Mouse (Mus musculus): ENCODE data around the gene Zfp36l1.

The Zfp36l1 gene

DNA sequence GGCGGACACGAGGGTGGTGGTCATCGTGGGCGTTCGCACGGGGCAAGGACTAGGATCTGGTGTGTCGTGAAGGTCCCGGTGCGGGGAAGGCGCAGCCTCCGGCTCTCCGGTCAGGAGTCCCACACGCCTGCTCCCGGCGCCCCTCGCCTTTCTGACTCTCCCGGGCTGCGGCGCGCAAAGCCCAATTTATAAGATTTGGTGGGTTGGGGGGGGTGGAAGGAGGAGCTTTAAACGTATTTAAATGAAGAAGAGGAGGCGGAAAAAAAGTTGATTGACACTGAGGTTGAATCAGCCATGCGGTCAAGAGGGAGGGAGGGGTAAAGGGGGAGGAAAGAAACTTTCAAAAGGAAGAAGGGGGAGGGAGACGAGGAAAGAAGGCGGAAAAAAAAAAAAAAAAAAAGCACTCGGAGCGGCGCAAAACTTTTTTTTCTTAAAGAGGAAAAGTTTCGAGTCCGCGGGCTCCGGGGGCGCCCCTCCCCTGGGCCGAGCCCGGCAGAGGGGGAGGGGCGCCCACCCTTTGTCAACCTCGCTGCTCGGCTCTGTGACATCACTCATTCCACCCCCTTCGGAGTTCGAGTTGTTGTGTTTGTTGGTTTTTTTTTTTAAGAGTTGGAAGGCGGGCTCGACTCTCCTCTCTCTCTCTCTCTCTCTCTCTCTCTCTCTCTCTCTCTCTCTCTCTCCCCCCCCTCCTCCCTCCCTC is at the start of gene Zfp36l1:
Gene Zfp36l1 (minus strand): TSS at position 162 of the 700 bp plus-strand sequence.
- DNase-seq (ENCODE audit: low read depth): peak; percentile 100

DNA sequence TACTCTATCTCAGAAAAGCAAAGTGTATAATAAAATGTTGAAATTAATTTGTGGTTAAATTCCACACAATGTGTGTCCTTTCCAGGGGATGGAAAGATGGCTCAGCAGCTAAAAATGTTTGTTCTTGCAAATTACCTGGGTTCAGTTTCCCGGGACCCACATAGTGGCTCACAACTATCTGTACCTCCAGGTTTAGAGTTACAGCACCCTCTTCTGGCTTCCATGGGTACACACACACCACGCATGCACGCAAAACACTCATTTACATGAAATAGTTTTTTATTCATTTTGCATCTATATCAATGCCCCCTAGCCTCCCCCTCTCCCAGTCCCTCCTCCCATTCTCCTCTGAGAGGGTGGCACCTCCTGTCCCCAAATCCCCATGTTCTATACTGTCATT is 49.6 kb upstream of the Zfp36l1 start:
- peak; percentile 28 for DNase-seq (ENCODE audit: low read depth)

DNA sequence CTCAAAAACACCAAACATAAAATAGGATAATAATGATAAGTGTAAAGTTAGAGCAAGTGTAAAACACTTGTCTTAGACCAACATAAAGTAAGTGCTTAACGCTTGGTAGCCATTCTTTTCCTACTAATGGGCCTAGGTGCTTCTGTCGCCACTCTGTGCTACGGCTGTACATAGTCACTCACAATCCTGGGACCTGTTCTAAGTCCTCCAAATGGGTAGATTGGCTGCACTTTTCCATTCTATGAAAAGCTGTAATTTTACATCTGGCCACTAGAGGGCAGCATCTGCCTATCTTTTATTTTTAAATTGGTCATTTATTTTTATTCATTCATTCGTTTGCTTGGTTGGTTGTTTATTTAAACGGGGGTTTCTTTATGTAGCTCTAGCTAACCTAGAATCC is 44.9 kb upstream of the Zfp36l1 start:
- DNase-seq (ENCODE audit: low read depth): peak; percentile 71

DNA sequence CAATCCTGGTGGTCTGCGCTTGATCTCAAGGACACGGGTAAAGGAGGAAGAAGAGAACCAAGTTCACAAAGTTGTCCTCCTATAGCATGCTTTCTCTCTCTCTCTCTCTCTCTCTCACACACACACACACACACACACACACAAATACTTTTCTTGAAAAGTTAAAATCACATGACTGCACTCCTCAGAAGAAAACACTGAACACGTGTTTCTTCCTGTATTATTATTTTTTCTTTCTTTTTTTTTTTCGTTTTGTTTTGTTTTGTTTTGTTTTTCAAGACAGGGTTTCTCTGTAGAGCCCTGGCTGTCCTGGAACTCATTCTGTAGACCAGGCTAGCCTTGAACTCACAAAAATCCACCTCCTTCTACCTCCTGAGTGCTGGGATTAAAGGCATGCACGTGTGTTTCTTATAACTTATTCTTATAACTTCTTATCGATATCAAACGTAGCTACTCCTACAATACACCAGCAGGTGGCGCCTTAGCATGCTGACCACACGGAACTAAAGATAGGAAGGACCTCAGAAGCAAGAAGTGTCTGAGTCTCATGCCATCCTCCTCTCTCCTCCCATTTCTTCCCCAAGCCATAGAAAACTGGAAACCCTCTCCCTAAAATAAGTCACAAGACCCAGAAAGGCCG is 41.0 kb upstream of the Zfp36l1 start:
- peak; percentile 91 for DNase-seq (ENCODE audit: low read depth)

DNA sequence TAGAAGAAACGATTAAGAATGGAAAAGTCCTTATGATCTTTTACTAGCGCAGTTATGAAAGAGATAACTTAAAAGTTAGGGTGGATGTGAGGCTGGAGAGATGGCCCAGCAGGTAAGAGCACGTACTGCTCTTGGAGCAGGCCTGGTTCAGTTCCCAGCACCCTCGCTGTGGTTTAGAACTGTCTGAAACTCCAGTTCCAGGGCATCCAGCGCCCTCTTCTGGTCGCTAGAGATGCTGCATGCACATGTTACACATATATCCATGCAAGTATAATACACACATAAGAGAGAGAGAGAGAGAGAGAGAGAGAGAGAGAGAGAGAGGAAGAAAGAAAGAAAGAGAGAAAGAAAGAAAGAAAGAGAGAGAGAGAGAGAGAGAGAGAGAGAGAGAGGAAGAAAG is 40.3 kb upstream of the Zfp36l1 start:
- DNase-seq (ENCODE audit: low read depth): peak; percentile 48

DNA sequence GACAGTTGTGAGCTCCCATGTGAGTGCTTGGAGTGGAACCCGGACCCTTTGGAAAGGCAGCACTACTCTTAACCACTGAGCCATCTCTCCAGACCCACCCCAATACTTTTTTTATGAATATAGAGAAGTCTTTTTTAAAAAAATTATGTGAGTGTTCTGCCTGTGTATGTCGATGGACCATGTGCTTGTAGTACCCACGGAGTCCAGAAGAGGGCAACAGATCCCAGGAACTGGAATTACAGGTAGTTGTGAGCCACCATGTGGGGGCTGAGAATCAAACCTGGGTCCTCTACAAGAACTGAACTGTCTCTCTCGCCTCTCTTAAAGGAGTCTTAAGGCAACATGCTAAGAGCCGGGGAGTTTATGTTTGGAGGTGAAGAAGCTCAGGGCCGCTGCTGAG is 39.0 kb upstream of the Zfp36l1 start:
- DNase-seq (ENCODE audit: low read depth): peak; percentile 27

DNA sequence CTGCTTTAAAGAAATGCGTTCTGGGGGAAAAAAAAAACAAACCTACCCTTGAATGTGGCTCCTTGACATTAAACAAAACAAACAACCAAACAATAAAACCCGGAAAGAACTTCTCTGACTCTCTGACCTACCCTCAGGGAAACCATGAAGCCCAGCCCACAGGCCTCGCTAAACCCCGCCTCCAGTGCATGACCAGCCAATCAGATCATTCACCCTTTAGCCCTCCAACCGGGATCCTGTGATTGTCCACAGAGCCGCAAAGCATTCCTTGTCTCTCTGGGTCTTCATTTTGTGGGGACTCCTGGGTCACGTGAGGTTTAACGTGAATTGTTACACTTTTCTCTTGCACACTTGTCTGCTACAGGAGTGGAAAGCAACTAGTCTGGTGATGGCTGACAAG is 37.8 kb upstream of the Zfp36l1 start:
- peak; percentile 76 for DNase-seq (ENCODE audit: low read depth)

DNA sequence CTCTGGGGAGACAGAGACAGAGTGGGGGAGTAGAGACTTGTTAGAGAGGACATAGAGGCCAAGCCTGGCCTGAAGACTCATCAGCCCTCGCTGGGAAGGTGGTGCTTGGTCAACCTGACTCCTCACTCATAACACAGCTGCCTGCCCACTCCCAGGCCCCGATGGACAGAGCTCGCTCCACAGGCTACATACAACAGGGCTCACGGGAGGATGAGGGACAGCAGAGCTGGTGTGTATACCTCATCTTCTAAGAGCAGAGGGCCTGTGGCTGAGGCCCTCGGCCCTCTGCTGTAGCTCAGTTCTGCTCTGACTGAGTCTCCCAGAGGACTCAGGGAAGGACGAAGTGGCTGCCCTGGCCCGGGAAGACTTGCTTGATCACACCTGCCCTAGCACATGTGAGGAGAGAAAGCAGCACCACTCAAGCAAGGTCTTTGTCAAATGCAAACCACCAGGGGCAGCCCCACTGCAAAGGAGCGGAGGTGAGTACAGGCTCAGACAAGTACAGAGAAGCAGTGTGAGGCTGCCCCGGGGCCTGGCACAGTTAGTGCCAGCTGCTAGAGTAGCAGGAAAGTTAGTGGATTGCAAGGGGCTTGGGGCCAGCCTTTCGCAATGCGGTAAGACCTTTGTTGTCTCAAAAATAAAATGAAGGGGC is 34.9 kb upstream of the Zfp36l1 start:
- no peak for DNase-seq (ENCODE audit: low read depth)

DNA sequence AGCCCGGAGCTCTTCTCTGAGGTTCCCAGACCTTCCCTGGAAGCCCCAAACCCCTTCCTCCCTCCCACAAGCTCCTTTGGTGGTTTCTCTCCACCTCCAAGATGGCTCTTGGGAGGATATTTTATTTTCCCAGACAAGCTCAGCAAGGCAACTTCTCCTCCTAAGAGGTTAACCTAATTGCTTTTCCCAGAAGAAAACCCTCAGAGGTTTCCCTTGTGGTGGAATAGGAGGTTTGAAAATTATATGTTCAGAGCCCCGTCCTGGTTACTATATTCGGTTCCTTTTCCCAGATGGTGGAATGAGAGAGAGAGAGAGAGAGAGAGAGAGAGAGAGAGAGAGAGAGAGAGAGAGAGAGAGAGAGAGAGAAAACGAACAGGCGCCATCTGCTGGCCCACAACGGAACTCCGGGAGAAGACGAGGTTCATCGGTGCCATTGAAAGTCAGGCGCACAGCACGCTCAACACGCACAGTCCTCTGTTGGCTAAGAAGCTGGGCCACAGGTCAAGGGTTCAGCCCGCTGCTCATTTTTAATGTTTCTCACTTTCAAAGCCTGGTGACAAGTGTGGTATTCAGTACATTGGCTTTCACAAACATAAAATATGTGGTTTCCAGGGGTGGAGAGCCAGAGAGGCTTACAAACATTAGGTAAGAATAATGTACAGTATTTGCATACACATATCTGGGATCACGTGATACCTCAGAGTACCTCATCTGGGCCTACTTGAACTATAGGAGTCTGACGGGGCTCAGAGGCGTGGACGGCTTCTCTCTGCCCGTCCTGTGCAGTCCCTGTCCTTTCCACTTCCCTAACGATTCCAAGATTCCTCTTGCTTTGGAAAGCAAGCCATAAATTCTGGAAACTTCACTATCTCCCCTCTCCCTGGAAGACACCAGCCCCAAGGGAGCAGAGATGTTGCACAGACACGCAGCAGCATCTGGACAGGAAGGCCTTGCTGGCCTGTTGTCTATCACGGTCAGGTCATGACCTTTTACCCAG is 33.7 kb upstream of the Zfp36l1 start:
- peak; percentile 84 for DNase-seq (ENCODE audit: low read depth)

DNA sequence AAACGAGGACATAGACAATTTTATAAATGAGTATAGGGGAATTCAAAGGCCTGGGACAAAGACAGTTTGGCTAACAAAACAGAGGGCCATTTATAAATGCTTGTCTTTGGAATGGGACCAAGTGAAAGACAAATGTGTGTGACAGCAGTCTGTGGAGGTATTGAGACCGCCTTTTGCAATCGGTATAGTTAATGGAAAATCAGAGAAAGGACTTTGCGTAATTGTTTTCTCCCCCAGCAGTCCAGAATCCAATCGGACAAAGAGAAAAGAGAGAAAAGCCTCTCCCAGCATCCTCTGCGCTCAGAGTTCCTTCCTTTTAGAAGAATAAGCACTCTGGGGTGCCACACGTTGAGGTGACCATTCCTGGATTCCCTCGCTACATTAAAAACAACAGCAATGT is 32.6 kb upstream of the Zfp36l1 start:
- DNase-seq (ENCODE audit: low read depth): no peak

DNA sequence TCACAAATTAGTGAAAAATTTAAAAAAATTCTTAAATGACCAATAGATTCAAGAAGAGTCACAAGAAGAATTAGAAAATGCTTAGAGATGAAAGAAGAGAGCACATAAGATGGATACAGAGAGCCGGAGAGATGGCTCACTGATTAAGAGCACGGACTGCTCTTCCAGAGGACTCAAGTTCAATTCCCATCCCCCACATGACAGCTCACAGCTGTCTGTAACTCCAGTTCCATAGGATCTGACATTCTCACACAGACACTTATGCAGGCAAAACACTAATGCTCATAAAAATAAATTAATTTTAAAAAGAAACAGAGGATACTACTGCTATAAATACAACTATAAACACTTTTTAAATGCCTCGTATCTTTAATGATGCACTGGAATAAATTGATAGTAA is 32.0 kb upstream of the Zfp36l1 start:
- no peak for DNase-seq (ENCODE audit: low read depth)

DNA sequence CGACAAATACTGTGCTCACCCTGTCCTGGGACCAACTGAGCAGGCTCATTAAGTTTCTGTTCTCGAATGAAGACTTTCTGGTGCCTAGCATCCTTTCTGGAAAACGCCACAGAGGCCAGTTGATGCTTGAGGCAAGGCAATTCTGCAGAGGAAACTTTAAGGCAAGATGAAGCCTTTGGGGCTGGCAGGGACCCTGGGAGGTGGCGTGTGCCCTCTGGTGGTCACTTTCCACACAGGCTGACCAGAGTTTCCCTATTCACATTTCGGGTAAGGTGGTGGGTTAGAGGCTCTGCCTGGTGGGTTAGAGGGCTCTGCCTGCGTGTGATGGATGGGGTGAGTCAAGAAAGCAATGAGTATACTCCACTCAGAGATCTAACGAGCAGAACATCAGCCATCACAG is 28.7 kb upstream of the Zfp36l1 start:
- peak; percentile 78 for DNase-seq (ENCODE audit: low read depth)

DNA sequence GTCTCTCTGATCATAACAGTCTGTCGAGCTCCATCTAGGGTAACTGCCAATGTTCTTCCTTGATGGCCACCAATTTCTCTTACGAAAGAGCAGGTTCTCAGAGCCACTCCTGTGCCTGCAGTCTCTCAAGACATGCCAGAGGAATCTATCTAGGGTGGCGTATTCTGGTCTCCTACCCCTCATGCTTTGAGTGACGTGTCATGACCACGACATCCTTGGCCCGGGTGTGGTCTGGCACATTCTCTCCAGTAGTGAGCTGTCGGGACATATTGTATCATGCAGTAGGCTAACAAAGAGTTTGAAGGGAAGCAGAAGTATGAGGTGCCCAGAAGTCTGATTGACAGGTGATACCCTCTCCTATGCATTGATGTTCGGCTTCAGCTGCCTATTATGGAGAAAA is 28.2 kb upstream of the Zfp36l1 start:
- peak; percentile 77 for DNase-seq (ENCODE audit: low read depth)

DNA sequence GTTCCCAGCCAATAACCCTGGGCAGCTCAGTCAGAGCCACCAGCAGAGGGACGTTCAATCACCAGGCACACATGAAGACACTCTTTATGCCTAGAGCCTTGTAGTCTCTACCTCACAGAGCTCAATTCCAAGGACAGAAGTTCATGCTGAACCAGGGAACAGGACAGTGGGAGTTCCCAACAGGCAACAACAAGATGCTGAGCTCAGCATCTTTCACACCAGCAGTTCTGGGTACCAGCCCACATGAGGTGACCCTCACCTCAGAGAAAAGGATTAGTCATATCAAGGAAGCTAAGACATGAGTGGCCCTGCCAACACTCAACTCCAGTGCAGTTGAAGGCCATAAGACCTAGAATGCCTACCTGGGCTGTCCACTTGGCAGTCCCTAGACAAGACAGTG is 24.9 kb upstream of the Zfp36l1 start:
- DNase-seq (ENCODE audit: low read depth): no peak

DNA sequence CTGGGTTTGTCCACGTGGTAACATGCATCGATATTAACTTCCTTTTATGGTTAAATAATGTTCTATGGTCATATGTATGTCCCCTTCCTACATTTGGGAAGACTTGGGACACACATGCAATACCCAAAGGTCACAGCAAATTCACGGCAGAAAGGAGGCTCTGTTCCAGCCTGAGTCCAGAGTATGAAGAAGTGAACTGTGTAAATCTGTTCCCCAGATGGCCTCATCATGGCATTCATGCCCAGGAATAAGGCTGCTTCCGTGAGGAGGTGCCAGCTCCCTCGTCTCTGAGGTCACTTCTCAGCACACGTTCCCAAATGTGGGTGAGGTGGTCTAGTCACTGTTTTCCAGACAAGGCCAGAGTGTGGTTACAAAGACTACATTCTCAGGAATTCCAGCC is 24.4 kb upstream of the Zfp36l1 start:
- DNase-seq (ENCODE audit: low read depth): no peak

DNA sequence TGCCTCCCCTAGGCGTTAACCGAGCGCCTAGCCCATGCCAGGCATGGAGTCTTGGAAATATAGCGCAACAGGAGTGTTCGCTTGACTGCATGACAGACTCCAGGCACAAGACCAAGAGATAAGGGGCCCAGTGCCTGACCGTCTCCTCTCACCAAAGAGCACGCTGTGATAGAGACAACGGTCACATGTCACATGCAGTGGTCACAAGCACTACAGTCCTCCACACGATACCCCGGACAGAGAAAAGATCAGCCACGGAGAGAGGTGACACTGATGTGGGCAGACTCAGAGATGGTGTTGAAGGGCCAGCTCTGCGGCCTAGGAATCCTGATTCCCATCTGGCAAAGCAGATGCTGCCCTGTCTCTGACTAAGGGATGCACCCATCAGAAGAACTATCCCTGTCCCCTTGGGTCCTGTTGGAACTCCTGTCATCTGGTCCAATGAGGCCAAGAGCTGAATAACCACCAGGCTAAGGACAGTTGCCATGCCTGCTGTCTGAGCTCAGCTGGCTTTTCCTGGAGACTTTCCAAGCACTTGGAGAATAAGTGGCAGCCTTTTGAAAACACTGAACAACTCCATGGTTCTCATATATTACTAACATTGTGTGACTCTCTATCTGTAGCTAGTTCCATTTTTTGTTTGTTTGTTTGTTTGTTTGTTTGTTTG is 23.6 kb upstream of the Zfp36l1 start:
- DNase-seq (ENCODE audit: low read depth): no peak

DNA sequence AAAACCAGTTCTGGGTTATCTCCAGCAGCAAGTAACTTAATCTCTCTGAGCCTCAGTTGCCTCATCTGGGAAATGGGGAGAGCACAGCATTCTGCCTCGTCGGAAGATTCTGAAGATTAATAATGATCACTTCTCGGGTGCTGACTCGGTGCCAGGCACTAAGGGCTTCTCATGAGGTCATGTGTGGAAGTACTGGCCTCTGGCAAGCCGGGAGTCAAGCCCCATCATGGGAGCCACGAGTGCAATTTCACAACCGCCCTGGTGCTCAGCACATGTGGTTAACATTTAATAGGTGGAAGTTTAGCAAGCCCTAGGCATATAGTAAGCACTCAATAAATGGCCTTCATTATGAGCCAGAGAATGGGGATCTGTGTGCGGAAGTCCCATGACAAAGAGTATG is 22.4 kb upstream of the Zfp36l1 start:
- DNase-seq (ENCODE audit: low read depth): no peak

DNA sequence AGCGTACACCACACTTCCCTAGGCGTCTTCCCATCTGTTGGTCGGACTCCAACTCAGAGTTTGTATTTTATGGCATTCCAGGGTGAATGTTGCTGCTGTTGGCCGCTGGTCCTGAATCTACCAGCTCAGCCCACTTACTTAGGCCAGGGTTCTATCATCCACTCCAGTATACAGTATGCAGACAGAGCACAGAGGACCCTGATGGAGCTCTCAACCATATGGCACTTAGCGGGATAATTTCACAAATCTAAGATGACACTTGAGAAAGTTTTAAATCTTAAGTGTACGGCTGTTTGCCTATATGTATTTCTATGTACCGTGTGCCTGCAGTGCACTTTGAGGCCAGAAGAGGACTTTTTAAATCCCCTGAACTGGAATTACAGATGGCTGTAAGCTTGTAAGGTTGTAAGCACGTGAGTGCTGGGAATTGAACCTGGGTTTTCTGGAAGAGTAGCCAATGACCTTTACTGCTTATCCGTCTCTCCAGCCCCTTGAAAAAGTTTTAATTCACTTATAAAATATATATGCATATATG is 20.3 kb upstream of the Zfp36l1 start:
- peak; percentile 69 for DNase-seq (ENCODE audit: low read depth)

DNA sequence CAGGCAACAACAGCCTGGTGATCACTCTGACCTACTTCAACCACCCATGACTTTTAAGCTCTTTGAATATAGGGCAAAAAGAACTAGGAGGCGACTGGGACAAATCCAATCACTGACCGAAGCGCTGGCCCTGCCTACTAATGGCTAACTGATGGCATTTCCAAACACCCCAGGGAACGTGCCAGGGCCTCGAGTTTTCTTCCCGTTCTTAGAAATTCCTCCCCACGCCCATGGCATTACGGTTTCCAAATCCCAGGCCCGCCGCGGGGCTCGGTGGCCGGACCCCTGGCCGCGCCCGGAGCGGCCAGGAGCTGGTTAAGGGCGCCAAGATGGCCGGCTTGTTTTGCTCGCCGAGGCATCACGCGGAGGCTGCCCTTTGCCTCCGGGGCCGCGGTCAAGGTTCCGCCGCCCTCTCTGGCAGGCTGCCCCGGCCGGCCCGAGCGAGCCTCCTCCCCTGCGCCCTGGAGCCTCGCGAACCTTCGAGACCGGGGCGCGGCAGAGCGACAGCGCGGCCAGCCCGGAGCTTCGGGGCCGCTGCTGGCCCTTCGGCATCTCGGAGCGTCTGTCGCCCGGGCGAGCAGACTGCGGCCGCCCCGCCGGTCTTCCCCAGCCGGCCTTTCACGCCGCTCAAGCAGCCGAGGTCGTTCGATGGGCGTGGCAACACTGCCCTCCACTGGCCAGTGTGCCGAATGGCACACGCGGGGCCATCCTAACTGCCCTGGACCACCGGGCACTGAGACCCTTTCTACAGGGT is 19.6 kb upstream of the Zfp36l1 start:
- peak; percentile 83 for DNase-seq (ENCODE audit: low read depth)

DNA sequence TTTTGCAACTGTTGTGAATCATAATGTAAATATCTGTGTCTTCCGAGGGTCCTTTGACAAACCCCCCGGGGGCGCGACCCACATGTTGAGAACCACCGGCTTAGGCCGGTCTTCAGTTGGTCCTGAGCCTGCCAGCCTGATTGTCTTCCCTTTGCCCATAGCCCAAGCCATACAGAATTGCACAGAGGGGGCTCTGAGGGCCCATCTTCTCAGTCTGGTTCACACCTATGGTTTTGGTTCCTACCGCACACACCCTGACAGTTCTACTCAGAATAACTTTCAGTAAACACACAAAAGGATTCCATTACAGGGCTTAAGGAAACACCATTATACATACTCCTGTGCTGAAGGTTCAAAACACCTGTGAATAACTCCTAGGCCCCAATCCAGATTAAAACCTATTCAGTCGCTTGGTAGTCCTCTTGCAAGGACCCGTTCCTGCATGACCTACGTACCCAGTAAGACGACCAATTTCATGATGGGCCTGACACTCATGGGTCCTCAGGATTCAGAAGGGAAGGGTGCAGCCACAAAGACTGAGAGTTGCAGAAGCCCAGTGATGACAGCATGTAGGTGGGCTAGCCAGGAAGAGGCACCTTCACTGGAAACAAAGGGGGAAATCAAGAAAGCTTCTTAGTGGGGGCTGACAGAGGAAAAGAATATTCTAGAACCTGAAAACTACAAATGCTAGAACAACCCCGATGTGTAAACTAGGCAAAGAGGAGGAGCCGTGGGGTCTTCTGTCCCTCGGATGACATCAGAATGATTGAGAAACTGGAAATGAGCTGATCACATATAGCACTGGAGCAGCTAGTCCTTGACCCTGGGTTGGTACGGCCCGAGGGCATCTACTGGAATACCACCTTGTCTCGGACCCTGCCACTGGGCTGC is 18.8 kb upstream of the Zfp36l1 start:
- peak; percentile 72 for DNase-seq (ENCODE audit: low read depth)

Data from 416B (cell line).